Mouse (Mus musculus): ENCODE data around the gene Cmtr2. TPM values are rescaled to one million over a fixed set of nuclear protein-coding genes. Genes with fewer than 3 reads are reported as not detected.

The Cmtr2 gene
- polyA plus RNA-seq, 1 experiment, result 2.8 TPM

GRCm38 (mm10) chr8:110253986-110254385 is 38.5 kb downstream of the Cmtr2 start:
- 64% methylated on average over 4 of the region's 4 CpGs for WGBS

GRCm38 (mm10) chr8:110265796-110266305 is 50.4 kb downstream of the Cmtr2 start:
- no peak overlapping the region for H3K27ac ChIP-seq (ENCODE audit: insufficient read depth, low read depth, low read length)
- no peaks in the 10 kb centered on the region for H3K36me3 ChIP-seq (ENCODE audit: control insufficient read depth, insufficient read depth, low read length)
- no peaks in the 10 kb centered on the region for H3K27me3 ChIP-seq (replicated peaks; ENCODE audit: control insufficient read depth, insufficient read depth, low read length)
- no peaks in the 10 kb centered on the region for H3K4me1 ChIP-seq (ENCODE audit: control insufficient read depth, insufficient read depth, low read length)
- H3K4me3 ChIP-seq (ENCODE audit: insufficient read depth, low read depth, low read length), result no peak overlapping the region
- DNase-seq, result no peak
- WGBS, result 75% methylated on average over 11 of the region's 11 CpGs
- TF ChIP-seq POLR2A (IDR thresholded peaks at IDR 0.05; ENCODE audit: low read depth, low read length), result no peak
- no peak for TF ChIP-seq CTCF (conservative IDR thresholded peaks at IDR 0.05; ENCODE audit: insufficient read depth, insufficient read length, low read depth, low read length)

More at GRCm38 (mm10) chr8:110253986-110254385, 38.5 kb downstream of the Cmtr2 start:
- no peak overlapping the region for H3K27ac ChIP-seq (ENCODE audit: insufficient read depth, low read depth, low read length)
- TF ChIP-seq CTCF (conservative IDR thresholded peaks at IDR 0.05; ENCODE audit: insufficient read depth, insufficient read length, low read depth, low read length), result no peak
- TF ChIP-seq POLR2A (IDR thresholded peaks at IDR 0.05; ENCODE audit: low read depth, low read length), result no peak
- H3K4me3 ChIP-seq (ENCODE audit: insufficient read depth, low read depth, low read length), result no peak overlapping the region
- no peak for DNase-seq
- no peaks in the 10 kb centered on the region for H3K36me3 ChIP-seq (ENCODE audit: control insufficient read depth, insufficient read depth, low read length)
- no peaks in the 10 kb centered on the region; the same call in 1 of the 2 replicates for H3K27me3 ChIP-seq (replicated peaks; ENCODE audit: control insufficient read depth, insufficient read depth, low read length)
- H3K4me1 ChIP-seq (ENCODE audit: control insufficient read depth, insufficient read depth, low read length), result no peaks in the 10 kb centered on the region

DNA sequence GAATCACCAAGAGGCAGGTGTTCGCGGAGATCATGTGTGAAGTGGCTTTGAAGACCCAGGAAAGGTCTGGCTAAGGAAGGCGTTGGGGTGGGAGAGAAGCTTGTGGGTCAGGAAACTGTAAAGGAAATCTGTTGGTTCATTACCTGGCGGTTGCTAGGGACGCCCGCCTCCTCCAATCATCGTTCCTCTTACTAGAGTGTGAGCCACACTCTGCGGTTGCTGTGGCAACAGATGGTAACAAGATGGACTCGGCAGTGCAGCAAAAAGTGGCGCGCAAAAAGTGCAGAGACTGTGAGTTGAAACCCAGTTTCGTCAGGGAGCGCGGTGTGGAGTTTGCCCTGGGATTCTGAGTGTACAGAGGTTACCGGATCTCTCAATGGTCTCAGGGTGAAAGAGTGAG is 51.3 kb downstream of the Cmtr2 start, which contains the start of gene Hydin:
TSS of gene Hydin (plus strand) at position 237 of the 400 bp plus-strand sequence.
- H3K4me1 ChIP-seq (ENCODE audit: control insufficient read depth, insufficient read depth, low read length), result no peaks in the 10 kb centered on the region
- H3K4me3 ChIP-seq (ENCODE audit: insufficient read depth, low read depth, low read length), result no peak within 1 kb of the TSS
- no peaks in the 10 kb centered on the region for H3K36me3 ChIP-seq (ENCODE audit: control insufficient read depth, insufficient read depth, low read length)
- H3K27me3 ChIP-seq (replicated peaks; ENCODE audit: control insufficient read depth, insufficient read depth, low read length), result no peaks in the 10 kb centered on the region
- H3K27ac ChIP-seq (ENCODE audit: insufficient read depth, low read depth, low read length), result no peak within 1 kb of the TSS
- 2% methylated on average over 15 of the region's 15 CpGs for WGBS
- peak; percentile 60 for DNase-seq
- TF ChIP-seq CTCF (conservative IDR thresholded peaks at IDR 0.05; ENCODE audit: insufficient read depth, insufficient read length, low read depth, low read length) (no peak), POLR2A (IDR thresholded peaks at IDR 0.05; ENCODE audit: low read depth, low read length) (no peak)

DNA sequence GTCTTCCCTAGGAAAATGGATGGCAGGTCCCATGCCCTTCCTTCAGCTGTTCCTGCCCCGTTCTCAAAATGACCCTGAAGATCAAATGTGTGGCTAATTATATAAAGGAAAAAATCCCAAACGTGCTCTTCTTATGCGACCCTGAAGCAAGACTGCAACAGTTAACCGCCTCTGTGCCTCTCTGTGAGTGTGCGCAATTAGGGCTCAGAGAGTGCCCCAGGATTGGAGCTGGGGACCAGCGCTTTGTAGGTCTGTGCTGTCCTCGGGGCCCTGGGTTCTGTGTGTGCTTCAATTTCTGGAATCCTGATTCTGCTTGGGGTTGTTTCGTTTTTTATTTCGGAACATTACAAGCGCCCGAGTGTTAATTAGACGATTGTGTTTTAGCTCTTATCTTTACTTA is 51.8 kb downstream of the Cmtr2 start:
- no peak for DNase-seq
- TF ChIP-seq POLR2A (IDR thresholded peaks at IDR 0.05; ENCODE audit: low read depth, low read length), result no peak
- no peak for TF ChIP-seq CTCF (conservative IDR thresholded peaks at IDR 0.05; ENCODE audit: insufficient read depth, insufficient read length, low read depth, low read length)
- WGBS, result 16% methylated on average over 12 of the region's 12 CpGs
- no peaks in the 10 kb centered on the region for H3K4me1 ChIP-seq (ENCODE audit: control insufficient read depth, insufficient read depth, low read length)
- no peaks in the 10 kb centered on the region for H3K27me3 ChIP-seq (replicated peaks; ENCODE audit: control insufficient read depth, insufficient read depth, low read length)
- no peaks in the 10 kb centered on the region for H3K36me3 ChIP-seq (ENCODE audit: control insufficient read depth, insufficient read depth, low read length)
- no peak overlapping the region for H3K27ac ChIP-seq (ENCODE audit: insufficient read depth, low read depth, low read length)
- no peak overlapping the region for H3K4me3 ChIP-seq (ENCODE audit: insufficient read depth, low read depth, low read length)

DNA sequence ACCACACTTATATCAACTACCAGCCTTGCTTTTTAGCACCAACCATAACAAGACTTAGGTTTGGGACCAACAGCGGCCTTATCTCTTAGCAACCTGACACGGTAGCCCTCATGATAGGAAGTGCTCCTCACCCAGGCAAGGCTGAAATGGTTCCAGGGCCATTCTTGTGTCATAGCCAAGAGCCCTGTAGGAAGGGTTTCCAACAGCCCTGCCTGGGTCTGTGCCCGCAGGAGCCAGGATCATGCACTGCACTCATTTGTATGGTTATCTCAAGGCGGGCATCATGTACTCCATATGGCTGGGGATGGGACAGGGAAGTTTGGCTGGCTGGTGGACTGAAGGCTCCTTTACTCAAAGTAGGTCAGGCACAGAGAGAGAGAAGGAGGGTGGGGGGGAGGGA is 55.2 kb downstream of the Cmtr2 start:
- Histone ChIP-seq H3K4me3 (ENCODE audit: insufficient read depth, low read depth, low read length) (no peak overlapping the region), H3K27me3 (replicated peaks; ENCODE audit: control insufficient read depth, insufficient read depth, low read length) (no peaks in the 10 kb centered on the region), H3K4me1 (ENCODE audit: control insufficient read depth, insufficient read depth, low read length) (no peaks in the 10 kb centered on the region), H3K27ac (ENCODE audit: insufficient read depth, low read depth, low read length) (no peak overlapping the region), H3K36me3 (ENCODE audit: control insufficient read depth, insufficient read depth, low read length) (no peaks in the 10 kb centered on the region)
- 90% methylated on average over 4 of the region's 4 CpGs for WGBS
- TF ChIP-seq CTCF (conservative IDR thresholded peaks at IDR 0.05; ENCODE audit: insufficient read depth, insufficient read length, low read depth, low read length), result no peak
- no peak for TF ChIP-seq POLR2A (IDR thresholded peaks at IDR 0.05; ENCODE audit: low read depth, low read length)
- DNase-seq, result no peak

- Histone ChIP-seq H3K27ac (ENCODE audit: insufficient read depth, low read depth, low read length) (no peak overlapping the region), H3K36me3 (ENCODE audit: control insufficient read depth, insufficient read depth, low read length) (no peaks in the 10 kb centered on the region), H3K4me3 (ENCODE audit: insufficient read depth, low read depth, low read length) (no peak overlapping the region), H3K4me1 (ENCODE audit: control insufficient read depth, insufficient read depth, low read length) (no peaks in the 10 kb centered on the region), H3K27me3 (replicated peaks; ENCODE audit: control insufficient read depth, insufficient read depth, low read length) (no peaks in the 10 kb centered on the region; the same call in 1 of the 2 replicates)
- TF ChIP-seq POLR2A (IDR thresholded peaks at IDR 0.05; ENCODE audit: low read depth, low read length) (no peak), CTCF (conservative IDR thresholded peaks at IDR 0.05; ENCODE audit: insufficient read depth, insufficient read length, low read depth, low read length) (0 out of 2 replicates have a peak, but pooled peaks have one; percentile 14)
- 71% methylated on average over 2 of the region's 2 CpGs for WGBS
- DNase-seq, result no peak
Observed at GRCm38 (mm10) chr8:110273394-110273793, 57.9 kb downstream of the Cmtr2 start.

Other genes starting within 250 kb of the Cmtr2 start
- 0.04 TPM in 1 of 2 replicates, not detected in the other for gene Tat, start 225.2 kb upstream of the Cmtr2 start, polyA plus RNA-seq (2012; rRNA removed)
- gene Chst4, start 175.9 kb upstream of the Cmtr2 start, polyA plus RNA-seq (2012; rRNA removed), result 0.34 and 0.59 TPM in 2 replicates
- gene Zfp612, start 135.9 kb upstream of the Cmtr2 start, polyA plus RNA-seq (2012; rRNA removed), result 2.2 and 2.3 TPM in 2 replicates
- gene Gm21964, start 114.5 kb upstream of the Cmtr2 start, polyA plus RNA-seq (2012; rRNA removed), result not detected in 2 replicates
- not detected in 2 replicates for gene Gm17720, start 112.9 kb upstream of the Cmtr2 start, polyA plus RNA-seq (2012; rRNA removed)
- gene Calb2, start 47.5 kb upstream of the Cmtr2 start, polyA plus RNA-seq (2012; rRNA removed), result not detected in 2 replicates
- gene Hydin, start 51.3 kb downstream of the Cmtr2 start, polyA plus RNA-seq (2012; rRNA removed), result 0.01 and 0.02 TPM in 2 replicates

Measured in kidney, adult 2 months (tissue).